Mouse (Mus musculus): ENCODE results near the gene Prlh. TPM values are rescaled to one million over a fixed set of nuclear protein-coding genes. Genes with fewer than 3 reads are reported as not detected.

Prlh gene
- polyA plus RNA-seq, 1 experiment from 2014 or later, result not detected

- DNase-seq (ENCODE audit: low read depth, low spot score), result no peak
- CTCF ChIA-PET, result interaction anchor here (1.1 kb wide), 1 partner anchor 23 kb away, joined by 4 read pairs; no protein-coding TSS in a partner anchor
- no peaks in the 10 kb centered on the region for H3K27me3 ChIP-seq
- no peak for ATAC-seq
- no peak for TF ChIP-seq CTCF (IDR thresholded peaks at IDR 0.05)
- in situ Hi-C loops (cut with MboI; ENCODE audit: low pct_unique_long_range_greater_than_20kb), result loop anchor here (10.0 kb wide), 1 partner anchor 107 kb away; the partner anchor contains the start of gene Col6a3
- POLR2A ChIA-PET, result no interaction called here
Observed at GRCm38 (mm10) chr1:90951670-90952069, 1.2 kb upstream of the Prlh start.

- CTCF ChIA-PET, result no interaction called here
- in situ Hi-C loops (cut with MboI; ENCODE audit: low pct_unique_long_range_greater_than_20kb), result loop anchor here (10.0 kb wide), 1 partner anchor 109 kb away; the partner anchor contains the start of gene Col6a3
- POLR2A ChIA-PET, result no interaction called here
- TF ChIP-seq CTCF (IDR thresholded peaks at IDR 0.05), result no peak
- DNase-seq (ENCODE audit: low read depth, low spot score) (no peak), ATAC-seq (no peak)
- H3K27me3 ChIP-seq, result no peaks in the 10 kb centered on the region
Observed at GRCm38 (mm10) chr1:90953688-90954087, 780 bp downstream of the Prlh start.

GRCm38 (mm10) chr1:90956245-90957096 is 3.6 kb downstream of the Prlh start:
- ChIA-PET CTCF (interaction anchor here (0.9 to 2.0 kb wide), 9 partner anchors 12 to 307 kb away, joined by 3 to 11 read pairs (median 3); no protein-coding TSS in a partner anchor), POLR2A (interaction anchor here (0.8 kb wide), 1 partner anchor 15 kb away, joined by 3 read pairs; no protein-coding TSS in a partner anchor)
- TF ChIP-seq CTCF (IDR thresholded peaks at IDR 0.05), result peak; percentile 92
- no peaks in the 10 kb centered on the region for H3K27me3 ChIP-seq
- ATAC-seq (no peak), DNase-seq (ENCODE audit: low read depth, low spot score) (no peak)
- in situ Hi-C loops (cut with MboI; ENCODE audit: low pct_unique_long_range_greater_than_20kb), result loop anchor here (5.0 to 10.0 kb wide), 3 partner anchors 49 to 309 kb away; partner anchors contain the start of gene Col6a3

GRCm38 (mm10) chr1:90962526-90962925 is 9.6 kb downstream of the Prlh start:
- CTCF ChIA-PET, result interaction anchor here (1.6 kb wide), 2 partner anchors 10 to 11 kb away, joined by 4 to 5 read pairs; partner anchors contain the start of gene Prlh

GRCm38 (mm10) chr1:90962994-90963393 is 10.1 kb downstream of the Prlh start:
- DNase-seq (ENCODE audit: low read depth, low spot score) (no peak), ATAC-seq (peak; percentile 12)
- ChIA-PET POLR2A (no interaction called here), CTCF (interaction anchor here (1.6 kb wide), 2 partner anchors 10 kb away, joined by 4 to 5 read pairs; partner anchors contain the start of gene Prlh)
- in situ Hi-C loops (cut with MboI; ENCODE audit: low pct_unique_long_range_greater_than_20kb), result loop anchor here (5.0 kb wide), 1 partner anchor 144 kb away; no protein-coding TSS in a partner anchor
- H3K27me3 ChIP-seq, result no peaks in the 10 kb centered on the region
- TF ChIP-seq CTCF (IDR thresholded peaks at IDR 0.05), result no peak

More at GRCm38 (mm10) chr1:90962526-90962925, 9.6 kb downstream of the Prlh start:
- in situ Hi-C loops (cut with MboI; ENCODE audit: low pct_unique_long_range_greater_than_20kb), result loop anchor here (5.0 kb wide), 1 partner anchor 145 kb away; no protein-coding TSS in a partner anchor
- TF ChIP-seq CTCF (IDR thresholded peaks at IDR 0.05), result no peak
- H3K27me3 ChIP-seq, result no peaks in the 10 kb centered on the region
- no peak for DNase-seq (ENCODE audit: low read depth, low spot score)
- POLR2A ChIA-PET, result no interaction called here
- no peak for ATAC-seq

DNA sequence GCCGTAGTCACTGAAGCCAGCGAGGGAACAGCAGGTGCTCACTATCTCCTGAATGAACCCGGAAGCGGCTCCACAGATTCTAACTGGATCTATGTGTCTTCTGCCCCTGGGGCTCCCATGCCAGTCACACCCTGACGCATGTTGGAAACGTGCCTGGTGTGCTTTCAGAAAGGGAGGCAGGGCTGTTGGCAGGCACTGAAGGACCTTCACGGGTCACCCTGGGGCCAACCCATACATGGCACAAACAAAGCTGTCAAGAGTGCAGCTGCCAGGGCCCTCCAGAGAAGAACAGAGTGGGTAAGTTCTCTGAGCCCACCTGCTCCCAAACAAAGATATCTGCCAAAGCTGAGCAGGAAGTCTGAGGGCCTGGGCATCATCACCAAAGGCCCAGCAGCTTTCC is 14.7 kb downstream of the Prlh start:
- POLR2A ChIA-PET, result interaction anchor here (0.5 kb wide), 1 partner anchor 13 kb away, joined by 3 read pairs; no protein-coding TSS in a partner anchor
- in situ Hi-C loops (cut with MboI; ENCODE audit: low pct_unique_long_range_greater_than_20kb), result no loop called here
- CTCF ChIA-PET, result interaction anchor here (0.7 kb wide), 1 partner anchor 10 kb away, joined by 3 read pairs; no protein-coding TSS in a partner anchor
- ATAC-seq (no peak), DNase-seq (ENCODE audit: low read depth, low spot score) (no peak)
- no peak for TF ChIP-seq CTCF (IDR thresholded peaks at IDR 0.05)
- no peaks in the 10 kb centered on the region for H3K27me3 ChIP-seq

- ChIA-PET CTCF (no interaction called here), POLR2A (no interaction called here)
- in situ Hi-C loops (cut with MboI; ENCODE audit: low pct_unique_long_range_greater_than_20kb), result no loop called here
Observed at GRCm38 (mm10) chr1:90968649-90969048, 15.7 kb downstream of the Prlh start.

GRCm38 (mm10) chr1:90969347-90969784 is 16.5 kb downstream of the Prlh start, which contains the start of gene Rab17:
Rab17 (minus strand) TSS chr1:90969661.
- ChIA-PET CTCF (no interaction called here), POLR2A (no interaction called here)
- DNase-seq (ENCODE audit: low read depth, low spot score) (no peak), ATAC-seq (no peak)
- TF ChIP-seq CTCF (IDR thresholded peaks at IDR 0.05), result no peak
- in situ Hi-C loops (cut with MboI; ENCODE audit: low pct_unique_long_range_greater_than_20kb), result no loop called here
- H3K27me3 ChIP-seq, result no peaks in the 10 kb centered on the region

More at GRCm38 (mm10) chr1:90968649-90969048, 15.7 kb downstream of the Prlh start:
- DNase-seq (ENCODE audit: low read depth, low spot score) (no peak), ATAC-seq (no peak)
- no peak for TF ChIP-seq CTCF (IDR thresholded peaks at IDR 0.05)
- no peaks in the 10 kb centered on the region for H3K27me3 ChIP-seq

DNA sequence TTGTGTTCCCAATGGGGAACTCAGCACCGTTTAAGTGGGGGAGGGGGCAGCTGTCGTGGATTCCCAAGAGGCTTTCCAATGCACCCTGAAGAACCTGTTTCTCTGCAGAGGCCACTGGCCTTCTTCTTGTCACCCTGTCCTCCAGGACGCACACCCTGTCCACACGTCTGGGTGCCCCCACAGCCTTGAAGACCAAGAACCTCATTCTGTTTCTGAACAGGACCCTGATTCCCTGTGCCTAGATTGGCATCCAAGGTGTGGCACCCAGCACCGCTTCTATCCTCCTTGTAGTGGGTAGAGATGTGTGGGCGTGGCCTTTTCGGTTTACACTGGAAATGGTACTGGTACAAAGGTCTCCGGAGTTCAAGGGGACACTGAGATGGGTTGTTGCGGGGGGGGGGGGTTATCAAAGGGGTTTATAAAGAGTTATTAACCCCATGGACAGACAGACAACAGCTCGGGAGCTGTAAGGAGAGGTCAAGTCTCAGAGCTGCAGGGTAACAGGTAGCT is 17.0 kb downstream of the Prlh start:
- DNase-seq (ENCODE audit: low read depth, low spot score) (no peak), ATAC-seq (no peak)
- CTCF ChIA-PET, result interaction anchor here (1.8 kb wide), 1 partner anchor 132 kb away, joined by 4 read pairs; no protein-coding TSS in a partner anchor
- TF ChIP-seq CTCF (IDR thresholded peaks at IDR 0.05), result no peak
- POLR2A ChIA-PET, result interaction anchor here (0.7 kb wide), 2 partner anchors 130 to 376 kb away, joined by 3 read pairs; no protein-coding TSS in a partner anchor
- in situ Hi-C loops (cut with MboI; ENCODE audit: low pct_unique_long_range_greater_than_20kb), result loop anchor here (10.0 kb wide), 3 partner anchors 205 to 405 kb away; partner anchors contain the start of gene Ramp1
- no peaks in the 10 kb centered on the region for H3K27me3 ChIP-seq
